Mouse (Mus musculus): ENCODE measurements at regions not wholly inside any gene's neighbourhood (a gene's known extent, or its start where the extent isn't known, plus 50 kb on each side); places are given as distances from the start of the nearest gene placed in this dataset.

GRCm38 (mm10) chr8:8183233-8183622 lies 477.8 kb downstream of the Efnb2 start:
- no peak for DNase-seq (ENCODE audit: low spot score)

GRCm38 (mm10) chr8:8182616-8183232 lies 478.3 kb downstream of the Efnb2 start:
- no peak for DNase-seq (ENCODE audit: low spot score)

DNA sequence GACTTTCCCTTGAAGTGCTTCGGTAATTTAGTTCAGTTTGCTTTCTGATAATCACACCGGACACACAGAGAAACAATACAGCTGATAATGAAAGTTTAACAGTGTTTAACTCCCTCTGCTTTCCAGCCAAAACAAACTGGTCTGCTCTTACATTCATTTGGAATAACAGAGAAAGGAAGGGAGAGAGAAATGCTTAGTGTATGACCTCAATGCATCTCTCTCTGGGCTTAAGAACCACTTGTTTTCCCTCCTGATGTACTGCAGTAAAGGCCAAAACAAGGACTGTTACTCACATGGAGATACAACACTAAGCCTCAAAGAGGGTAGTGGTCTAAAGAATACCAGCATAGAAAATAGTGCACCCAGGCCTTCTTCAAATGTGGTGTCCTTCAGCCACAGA lies 478.9 kb downstream of the Efnb2 start:
- DNase-seq (ENCODE audit: low spot score): no peak

GRCm38 (mm10) chr8:8174286-8174685 lies 486.8 kb downstream of the Efnb2 start:
- DNase-seq (ENCODE audit: low spot score): no peak

DNA sequence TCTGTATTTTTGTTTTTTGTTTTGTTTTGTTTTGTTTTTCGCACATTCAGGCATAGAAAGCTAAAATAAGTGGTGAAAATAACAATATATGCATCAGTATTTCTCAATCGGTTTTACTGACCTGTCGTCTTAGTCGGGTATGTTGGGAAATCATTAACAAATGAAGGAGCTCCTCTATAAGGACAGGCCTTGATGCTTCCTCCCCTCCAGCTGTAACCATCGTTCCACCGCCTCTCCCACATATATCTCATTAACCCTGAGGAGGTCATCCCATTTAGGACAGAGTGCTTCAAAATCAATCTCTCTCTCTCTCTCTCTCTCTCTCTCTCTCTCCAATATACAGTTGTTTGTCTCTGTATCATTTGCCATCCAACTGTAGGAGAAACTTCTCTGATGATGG lies 492.4 kb downstream of the Efnb2 start:
- no peak for DNase-seq (ENCODE audit: low spot score)

DNA sequence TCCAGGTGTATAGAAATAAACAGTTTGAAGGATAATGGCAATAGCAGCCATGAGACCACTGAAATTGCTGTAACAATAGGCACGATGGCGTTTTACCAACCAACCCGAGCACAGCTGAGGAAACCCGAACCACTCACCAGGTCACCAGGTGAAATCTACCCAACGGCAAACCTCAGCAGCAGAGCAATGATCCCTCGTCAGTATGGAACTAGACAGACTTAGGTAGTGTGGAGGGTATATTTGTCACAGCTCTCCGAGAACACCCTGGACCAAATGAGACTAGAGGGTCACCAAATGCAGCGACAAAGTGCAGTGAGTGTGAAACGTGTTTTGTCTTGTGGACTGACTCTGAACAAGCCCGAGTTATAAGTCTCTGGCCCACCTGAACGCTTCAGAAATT lies 492.8 kb downstream of the Efnb2 start:
- no peak for DNase-seq (ENCODE audit: low spot score)

- DNase-seq (ENCODE audit: low spot score): no peak
Measured at GRCm38 (mm10) chr8:8147527-8147926, 513.5 kb downstream of the Efnb2 start.

DNA sequence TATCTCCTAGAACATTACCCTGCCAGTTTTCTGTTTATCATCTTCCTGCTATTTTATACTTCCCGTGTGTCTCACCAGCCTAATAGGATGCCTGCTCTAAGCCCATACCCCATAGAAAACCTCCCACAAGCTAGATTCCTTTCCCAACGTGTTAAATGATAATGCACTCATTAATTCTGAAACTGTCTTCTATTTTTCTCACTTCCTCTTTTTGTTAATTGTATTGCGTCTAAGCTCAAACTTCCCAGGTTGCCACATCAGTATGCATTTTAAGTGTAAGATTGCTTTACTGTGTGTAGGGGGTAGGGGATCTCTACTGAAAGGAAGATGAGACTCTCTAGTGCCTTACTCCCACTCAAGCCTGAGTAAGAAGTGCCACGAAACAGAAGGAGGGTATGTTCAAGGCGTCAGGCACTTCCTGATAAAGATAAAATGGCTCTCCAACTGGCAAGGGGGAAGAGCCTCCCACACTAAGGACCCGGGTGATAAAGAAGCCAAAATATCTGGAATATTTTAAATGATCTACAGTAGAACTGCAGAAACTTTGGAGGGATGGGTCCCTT lies 518.0 kb downstream of the Efnb2 start:
- no peak for DNase-seq (ENCODE audit: low spot score)

- DNase-seq (ENCODE audit: low spot score): no peak
Measured at GRCm38 (mm10) chr8:8142461-8142860, 518.6 kb downstream of the Efnb2 start.

DNA sequence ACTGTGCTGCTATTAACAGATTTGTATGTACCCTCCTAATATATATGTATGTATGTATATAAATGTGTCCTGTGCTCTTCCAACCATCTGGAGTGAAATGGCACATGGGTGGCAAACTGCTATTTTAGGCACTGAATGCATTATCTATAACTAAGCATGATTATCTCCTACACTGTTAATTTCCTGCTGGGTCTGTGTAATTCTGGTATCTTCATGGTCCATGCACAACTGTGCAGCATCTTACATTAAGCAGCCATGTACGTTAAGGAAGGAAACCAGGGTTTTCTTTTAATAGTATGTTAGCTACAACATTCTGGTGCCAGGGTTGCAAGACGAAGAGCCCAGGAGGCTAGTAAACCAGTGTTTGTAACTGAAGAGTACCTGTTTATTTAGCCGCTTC lies 521.3 kb downstream of the Efnb2 start:
- DNase-seq (ENCODE audit: low spot score): no peak

DNA sequence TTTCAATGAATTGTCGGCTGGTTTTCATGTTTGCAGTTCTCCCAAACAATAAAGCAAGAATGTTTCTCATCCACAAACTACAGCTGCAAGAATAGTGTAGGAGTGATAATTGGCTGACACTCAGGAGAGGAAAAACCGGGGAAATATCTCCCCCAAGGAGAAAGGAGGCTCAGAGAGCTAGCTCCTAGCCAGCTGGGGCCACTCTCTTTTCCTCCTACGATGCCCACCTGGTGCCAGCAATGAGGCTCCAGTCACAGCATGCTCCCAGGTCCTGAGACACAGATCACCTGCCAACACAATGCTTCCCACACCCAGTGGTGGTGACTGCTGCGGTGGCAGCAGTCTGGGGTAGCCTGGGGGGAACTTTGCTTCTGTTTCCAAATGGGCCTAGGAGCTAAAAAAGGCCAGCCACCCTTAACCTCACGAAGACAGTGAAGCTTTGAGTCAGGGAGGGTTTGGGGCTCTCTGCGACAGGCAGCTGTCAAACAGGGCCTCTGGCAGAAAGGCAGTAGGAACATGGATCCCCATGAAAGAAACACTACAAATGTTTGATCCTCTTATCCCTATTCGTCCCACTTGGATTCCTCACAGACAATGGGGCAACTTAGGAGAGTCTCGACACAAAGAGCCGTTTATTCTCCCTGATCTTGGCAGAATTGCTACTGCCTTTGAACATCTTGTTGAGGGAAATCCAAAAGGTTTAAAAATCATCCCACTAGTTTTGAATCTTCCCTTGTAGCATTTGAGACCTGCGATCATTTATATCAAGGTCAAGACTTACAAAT lies 527.8 kb downstream of the Efnb2 start:
- DNase-seq (ENCODE audit: low spot score): no peak

- DNase-seq (ENCODE audit: low spot score): no peak
Measured at GRCm38 (mm10) chr8:8131961-8132376, 529.1 kb downstream of the Efnb2 start.

DNA sequence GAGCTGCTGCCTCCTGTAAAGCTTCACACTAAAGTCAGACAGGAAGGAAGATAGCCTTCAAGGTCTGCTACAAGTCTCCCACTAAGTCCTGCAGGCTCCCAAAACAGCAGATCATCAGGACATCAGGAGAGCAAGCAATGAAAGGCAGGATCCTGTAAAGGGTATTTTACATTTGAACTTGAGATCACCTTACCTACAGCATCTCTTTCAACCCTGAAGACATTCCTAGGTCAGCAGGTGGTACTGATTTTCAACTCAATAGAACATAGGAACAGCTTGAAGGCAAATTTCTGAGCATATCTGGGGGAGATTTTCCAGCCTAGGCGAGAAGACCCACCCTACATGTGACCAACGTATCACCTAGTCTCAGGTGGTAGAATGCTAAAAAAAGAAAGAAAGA lies 530.2 kb downstream of the Efnb2 start:
- no peak for DNase-seq (ENCODE audit: low spot score)

DNA sequence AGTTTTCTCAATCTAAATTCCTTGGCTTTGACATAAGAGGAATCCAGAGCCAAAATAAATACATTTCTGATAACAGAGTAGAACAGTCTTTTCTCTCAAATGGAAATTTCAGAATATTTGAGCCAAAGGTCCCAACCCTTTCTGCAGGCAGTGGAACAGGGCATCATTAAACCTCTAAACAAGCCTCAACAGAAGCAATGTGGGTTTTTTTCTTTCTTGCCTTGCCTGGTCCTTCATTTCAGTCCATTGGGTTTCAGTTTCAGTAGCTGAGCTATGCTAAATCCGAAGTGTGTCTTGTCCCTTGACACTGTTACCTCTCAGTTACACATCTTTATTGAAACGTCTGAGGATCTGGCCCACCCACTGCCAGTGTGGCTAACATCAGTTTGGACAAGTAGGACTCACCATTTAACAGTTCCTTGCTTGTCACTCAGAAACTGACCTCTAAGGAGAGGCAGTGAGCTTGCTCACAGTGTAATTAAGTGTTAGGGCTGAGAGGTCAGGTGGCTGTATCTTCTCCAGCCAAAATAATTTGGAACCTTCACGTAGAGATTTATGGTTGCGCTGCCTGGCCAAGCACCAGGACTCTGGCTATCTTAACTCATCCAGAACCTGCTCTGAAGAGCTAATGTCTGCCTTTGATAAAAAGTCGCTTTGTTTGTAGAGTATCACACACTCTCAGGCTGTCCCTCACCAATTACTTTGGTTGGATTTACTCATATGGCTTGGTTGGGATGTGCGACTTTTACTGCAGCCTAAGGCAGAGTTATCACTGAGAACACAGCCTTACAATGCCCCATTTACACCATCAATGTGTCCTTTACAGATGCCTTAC lies 545.2 kb downstream of the Efnb2 start:
- DNase-seq (ENCODE audit: low spot score): no peak

- DNase-seq (ENCODE audit: low spot score): no peak
Measured at GRCm38 (mm10) chr8:8114604-8115003, 546.4 kb downstream of the Efnb2 start.

GRCm38 (mm10) chr8:8109785-8110350 lies 551.2 kb downstream of the Efnb2 start:
- DNase-seq (ENCODE audit: low spot score): no peak

- DNase-seq (ENCODE audit: low spot score): no peak
Measured at GRCm38 (mm10) chr8:8103492-8103891, 557.5 kb downstream of the Efnb2 start.

DNA sequence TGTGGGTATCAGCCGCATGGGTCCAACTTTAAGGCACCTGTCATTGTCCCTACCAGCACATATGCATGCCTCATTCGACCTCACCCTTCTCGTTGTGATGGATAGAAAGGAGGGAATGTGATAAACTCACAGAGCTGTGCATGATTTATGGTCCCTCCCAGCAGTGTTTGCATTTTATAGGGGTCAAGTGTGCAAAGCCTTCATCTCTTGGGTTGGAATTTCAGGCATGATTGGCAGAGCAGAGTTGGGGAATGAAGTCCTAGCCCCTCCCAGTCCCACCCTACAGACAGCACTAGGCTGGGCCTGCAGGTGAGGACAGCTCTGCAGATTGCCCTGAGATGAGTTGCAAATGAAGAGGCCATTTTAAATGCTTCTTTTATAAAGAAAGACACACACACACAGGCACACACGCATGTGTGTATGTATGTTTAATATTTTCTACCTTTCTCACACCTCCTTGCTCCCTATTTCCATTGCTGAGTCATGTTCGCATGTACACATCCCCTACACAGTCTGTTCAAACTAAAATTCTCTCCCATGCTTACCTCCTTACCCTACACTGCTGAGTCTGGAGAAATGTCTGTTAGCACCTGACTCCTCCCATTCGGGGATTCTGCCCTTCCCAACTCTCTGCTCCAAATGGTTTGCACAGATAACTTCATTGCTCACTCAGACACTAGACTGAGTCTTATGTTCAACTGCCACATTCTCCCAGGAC lies 558.9 kb downstream of the Efnb2 start:
- no peak for DNase-seq (ENCODE audit: low spot score)

DNA sequence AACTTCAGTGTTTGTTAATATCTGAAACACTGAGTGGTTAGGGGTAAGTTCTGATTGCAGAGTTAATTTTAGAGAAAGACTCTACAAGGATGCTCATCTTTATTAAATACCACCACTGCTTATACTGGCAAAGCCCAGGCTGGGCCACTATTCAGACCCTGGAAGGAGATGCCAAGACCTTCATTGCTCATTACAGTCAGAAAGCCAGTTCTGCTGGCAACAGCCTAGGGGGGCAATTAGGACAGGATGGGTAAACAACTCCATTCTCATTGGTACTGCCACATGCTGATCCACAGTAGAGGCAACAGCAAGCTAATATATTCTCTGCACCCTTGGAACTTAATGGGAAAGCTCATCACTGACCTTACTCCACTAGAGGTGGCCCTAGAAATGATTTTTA lies 568.5 kb downstream of the Efnb2 start:
- no peak for DNase-seq (ENCODE audit: low spot score)

DNA sequence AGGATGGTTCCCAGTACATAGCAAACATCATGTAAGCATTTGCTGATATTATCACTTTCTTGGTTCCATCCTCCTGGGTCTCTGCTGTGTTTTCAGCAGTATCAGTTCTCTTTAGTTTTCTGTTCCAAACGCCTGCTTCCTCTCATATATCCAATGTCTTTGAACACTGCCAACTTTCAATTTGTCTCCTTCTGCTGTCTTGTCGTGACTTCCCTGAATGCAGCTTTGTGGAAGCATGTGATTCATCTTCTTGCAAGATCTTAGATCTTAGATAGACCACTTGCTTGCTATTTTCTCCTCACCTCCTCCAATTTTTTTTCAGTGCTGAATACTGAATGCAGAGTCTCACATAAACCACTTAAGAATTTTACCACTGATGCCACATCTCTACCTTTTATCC lies 576.4 kb downstream of the Efnb2 start:
- DNase-seq (ENCODE audit: low spot score): no peak

GRCm38 (mm10) chr8:8064074-8064473 lies 597.0 kb downstream of the Efnb2 start:
- DNase-seq (ENCODE audit: low spot score): no peak

All from urinary bladder, postnatal 25 days (tissue).